Mouse (Mus musculus) CH12.LX (cell line): ENCODE results near the gene Arhgap5. TPM values are rescaled to one million over a fixed set of nuclear protein-coding genes. Genes with fewer than 3 reads are reported as not detected.
"Not testable (repeated sequence)": the region's sequence is repeated elsewhere in the genome, so short reads cannot be mapped to it uniquely, and the experiment has no call there.

Experiments used
- DNase-seq: peaks from one replicate; pipeline ENCODE4 v3.0.0-alpha.2; 2013; ENCODE audit errors: extremely low read depth
- H3K27ac ChIP-seq: 2 replicates; pipeline ENCODE4 v1.5.1; 2012; ENCODE audit warnings: low read depth, mild to moderate bottlenecking, control low read depth, moderate library complexity; ENCODE audit not compliant: insufficient read depth
- H3K27me3 ChIP-seq: replicated peaks from 2 replicates; pipeline ENCODE3; 2012; ENCODE audit warnings: inconsistent platforms
- H3K36me3 ChIP-seq, 2 experiments: replicated peaks in 1 of 2; 2 replicates each; pipeline versions ENCODE3 to v1.6.1; 2012; ENCODE audit warnings: inconsistent platforms in 1 of 2, low read length in 1 of 2, mild to moderate bottlenecking in 1 of 2, mixed read lengths in 1 of 2, moderate library complexity in 1 of 2; ENCODE audit not compliant: control insufficient read depth in 1 of 2, insufficient read depth in 1 of 2
- H3K4me1 ChIP-seq, 2 experiments: 2 replicates each; pipeline ENCODE4 v1.6.1; 2012; ENCODE audit warnings: inconsistent platforms in 1 of 2, moderate library complexity in 1 of 2; ENCODE audit not compliant: insufficient read depth in 2 of 2, control insufficient read depth in 1 of 2
- H3K4me2 ChIP-seq: 2 replicates; pipeline ENCODE4 v1.6.1; 2012; ENCODE audit warnings: low read depth, mild to moderate bottlenecking, control low read depth; ENCODE audit not compliant: poor library complexity, insufficient read depth, severe bottlenecking
- H3K4me3 ChIP-seq, 3 experiments: fragments of 150-350 bp in 1 of 3; sonication (generic) in 1 of 3; replicated peaks in 1 of 3; 2 replicates each; pipeline versions ENCODE3 to v1.5.1; 2011 to 2012; ENCODE audit warnings: low read depth in 2 of 3, low read length in 2 of 3, mild to moderate bottlenecking in 2 of 3, moderate library complexity in 2 of 3, control low read depth in 1 of 3, improper control_type of control experiment in 1 of 3, inconsistent platforms in 1 of 3, mixed read lengths in 1 of 3; ENCODE audit not compliant: poor library complexity in 1 of 3
- H3K79me2 ChIP-seq: replicated peaks from 2 replicates; pipeline ENCODE4 v1.6.1; 2012; ENCODE audit warnings: mild to moderate bottlenecking, moderate library complexity; ENCODE audit not compliant: control insufficient read depth, poor library complexity, insufficient read depth, severe bottlenecking; ENCODE audit errors: extremely low read depth
- H3K9ac ChIP-seq: 2 replicates; pipeline ENCODE4 v1.6.1; 2012; ENCODE audit warnings: low read depth, mild to moderate bottlenecking, control low read depth, moderate library complexity; ENCODE audit not compliant: insufficient read depth
- H3K9me3 ChIP-seq: replicated peaks from 2 replicates; pipeline ENCODE3; 2012; ENCODE audit warnings: low read length, inconsistent platforms, mixed read lengths
- EP300 ChIP-seq: IDR thresholded peaks from 2 replicates; pipeline ENCODE4 v1.6.1; 2011; ENCODE audit warnings: low read length, improper control_type of control experiment
- ETS1 ChIP-seq: conservative IDR thresholded peaks from 2 replicates; pipeline ENCODE4 v1.6.1; 2012; ENCODE audit warnings: low read depth, mild to moderate bottlenecking, inconsistent platforms, low read length, improper control_type of control experiment, moderate library complexity
- IRF4 ChIP-seq: IDR thresholded peaks from 2 replicates; pipeline ENCODE4 v1.6.1; 2014; ENCODE audit warnings: low read depth, mild to moderate bottlenecking, inconsistent platforms, low read length, improper control_type of control experiment
- KAT2A ChIP-seq: IDR thresholded peaks from 2 replicates; pipeline ENCODE4 v1.6.1; 2012; ENCODE audit warnings: low read length, improper control_type of control experiment, inconsistent platforms; ENCODE audit not compliant: insufficient replicate concordance
- MAZ ChIP-seq: IDR thresholded peaks from 2 replicates; pipeline ENCODE4 v1.6.1; 2012; ENCODE audit warnings: low read depth, mild to moderate bottlenecking, inconsistent platforms, low read length, improper control_type of control experiment, moderate library complexity
- MEF2A ChIP-seq: IDR thresholded peaks from 2 replicates; pipeline ENCODE4 v1.6.1; 2014; ENCODE audit warnings: low read depth, mild to moderate bottlenecking, inconsistent platforms, low read length, improper control_type of control experiment, borderline replicate concordance
- POLR2A ChIP-seq: IDR thresholded peaks from 2 replicates; pipeline ENCODE4 v1.6.1; 2011; ENCODE audit warnings: low read depth, mild to moderate bottlenecking, improper control_type of control experiment, low read length
- POLR2AphosphoS2 ChIP-seq: IDR thresholded peaks from 2 replicates; pipeline ENCODE4 v1.6.1; 2011; ENCODE audit warnings: low read depth, low read length, improper control_type of control experiment
- SIN3A ChIP-seq: IDR thresholded peaks from 2 replicates; pipeline ENCODE4 v1.6.1; 2012; ENCODE audit warnings: low read length, improper control_type of control experiment, inconsistent platforms
- TBP ChIP-seq: conservative IDR thresholded peaks from 2 replicates; pipeline ENCODE4 v1.6.1; 2011; ENCODE audit warnings: low read depth, low read length, improper control_type of control experiment
- TCF12 ChIP-seq: IDR thresholded peaks from 2 replicates; pipeline ENCODE4 v1.6.1; 2014; ENCODE audit warnings: low read depth, mild to moderate bottlenecking, inconsistent platforms, low read length, improper control_type of control experiment
- UBTF ChIP-seq: IDR thresholded peaks from 2 replicates; pipeline ENCODE4 v1.6.1; 2012; ENCODE audit warnings: low read depth, mild to moderate bottlenecking, inconsistent platforms, low read length, improper control_type of control experiment, moderate library complexity
- ZC3H11A ChIP-seq: IDR thresholded peaks from 2 replicates; pipeline ENCODE4 v1.6.1; 2012; ENCODE audit warnings: low read depth, mild to moderate bottlenecking, inconsistent platforms, low read length, improper control_type of control experiment
- dilution Hi-C: fragments of 300-500 bp; cut with MboI; formaldehyde crosslinking; loops from 2 replicates; pipeline ENCODE4 v1.14.3; 2020; ENCODE audit warnings: low sequenced_read_pairs; ENCODE audit not compliant: extremely low pct_unique_long_range_greater_than_20kb, extremely low pct_ligation_motif_present
- in situ Hi-C: fragments of 300-500 bp; cut with MboI; formaldehyde crosslinking; loops from 3 replicates; pipeline ENCODE4 v1.14.3; 2019; ENCODE audit warnings: low sequenced_read_pairs, low pct_ligation_motif_present, low pct_unique_long_range_greater_than_20kb, mixed read lengths
- polyA plus RNA-seq: library from polyadenylated mRNA; unstranded; fragments of >175 nt; gene quantifications from 2 replicates; pipeline ENCODE4 v1.2.1, GENCODE M21; 2012; ENCODE audit warnings: low read depth; ENCODE audit not compliant: insufficient read length
- total RNA-seq, 2 experiments: library from RNA; depleted of rRNA; stranded (reverse); fragments of 300-350 nt in 1 of 2; fragments of >200 nt in 1 of 2; gene quantifications; 2 replicates each; pipeline ENCODE4 v1.2.3; 2012 to 2014

Arhgap5 gene
- total and polyA plus RNA-seq, 3 experiments = 12.0 to 42.7 (median 13.0) TPM

- H3K36me3 ChIP-seq = peaks cover 0 to 4% of the 10 kb centered on the region in 2 experiments
- no peaks in the 10 kb centered on the region for H3K9me3 ChIP-seq
- no peaks in the 10 kb centered on the region for H3K79me2 ChIP-seq
- no peak overlapping the region for H3K27ac ChIP-seq
- no peak overlapping the region for H3K4me3 ChIP-seq
- no peak for DNase-seq
- no peak overlapping the region for H3K9ac ChIP-seq
- H3K27me3 ChIP-seq = no peaks in the 10 kb centered on the region
- H3K4me1 ChIP-seq = no peaks in the 10 kb centered on the region
- dilution Hi-C loops = no loop called here
- TF ChIP-seq SIN3A = no peak
- TF ChIP-seq MEF2A = no peak
- no peak for TF ChIP-seq POLR2AphosphoS2
- TF ChIP-seq TBP = no peak
- TF ChIP-seq ETS1 = no peak
- TF ChIP-seq EP300 = no peak
- TF ChIP-seq IRF4 = no peak
- TF ChIP-seq ZC3H11A = no peak
- TF ChIP-seq TCF12 = no peak
- no peak for TF ChIP-seq KAT2A
- TF ChIP-seq, all 38 proteins: peak for 0
- in situ Hi-C loops = no loop called here
- no peak overlapping the region for H3K4me2 ChIP-seq
Measured at GRCm38 (mm10) chr12:52573371-52573770, 69.6 kb downstream of the Arhgap5 start.

GRCm38 (mm10) chr12:52586466-52586865 is 82.7 kb downstream of the Arhgap5 start:
- H3K27me3 ChIP-seq, DNase-seq, H3K9ac ChIP-seq, H3K4me3 ChIP-seq, H3K4me1 ChIP-seq, H3K79me2 ChIP-seq, H3K36me3 ChIP-seq, H3K4me2 ChIP-seq, dilution Hi-C loops, H3K27ac ChIP-seq, in situ Hi-C loops, H3K9me3 ChIP-seq: not testable (repeated sequence)
- 0 out of 2 replicates have a peak, but pooled peaks have one; percentile 63 for TF ChIP-seq TBP

- in situ Hi-C loops = no loop called here
- H3K9me3 ChIP-seq = no peaks in the 10 kb centered on the region
Measured at GRCm38 (mm10) chr12:52587473-52588010, 83.8 kb downstream of the Arhgap5 start.

More at GRCm38 (mm10) chr12:52587473-52588010, 83.8 kb downstream of the Arhgap5 start:
- DNase-seq = no peak
- no peaks in the 10 kb centered on the region for H3K27me3 ChIP-seq
- no peaks in the 10 kb centered on the region for H3K79me2 ChIP-seq
- H3K27ac ChIP-seq = no peak overlapping the region
- H3K9ac ChIP-seq = no peak overlapping the region
- dilution Hi-C loops = no loop called here
- H3K4me1 ChIP-seq = peaks cover 0 to 4% of the 10 kb centered on the region in 2 experiments; a peak in 1 of 4 replicates
- no peaks in the 10 kb centered on the region for H3K36me3 ChIP-seq
- no peak overlapping the region for H3K4me3 ChIP-seq
- no peak overlapping the region for H3K4me2 ChIP-seq
- TF ChIP-seq MAZ (no peak), UBTF (no peak), POLR2A (no peak)
